Mouse (Mus musculus) erythroblast, adult 5-6 weeks (primary cell): Measurements from ENCODE around the gene Zmym2. TPM values are rescaled to one million over a fixed set of nuclear protein-coding genes. Genes with fewer than 3 reads are reported as not detected.
"Not testable (repeated sequence)": the region's sequence is repeated elsewhere in the genome, so short reads cannot be mapped to it uniquely, and the experiment has no call there.

Experiments used
- ATAC-seq: replicated peaks from 2 replicates; pipeline ENCODE4 v1.8.0; 2016; ENCODE audit warnings: moderate number of reproducible peaks, mild to moderate bottlenecking, moderate TSS enrichment, inconsistent platforms; ENCODE audit not compliant: poor library complexity, low FRiP score, severe bottlenecking
- total RNA-seq, 2 experiments: library from RNA; stranded (forward) in 1 of 2; stranded (reverse) in 1 of 2; fragments of 150-400 nt in 1 of 2; fragments of 200-764, 138-1000 nt in 1 of 2; gene quantifications; 2 replicates each; pipeline versions ENCODE4 v1.2.3 to v1.2.4; 2015 to 2017; ENCODE audit warnings: low replicate concordance in 2 of 2

Gene Zmym2
- total RNA-seq (2015; ENCODE audit: low replicate concordance) (32.3 and 39.5 TPM in 2 replicates), total RNA-seq (2017; ENCODE audit: low replicate concordance) (14.5 and 22.0 TPM in 2 replicates)

DNA sequence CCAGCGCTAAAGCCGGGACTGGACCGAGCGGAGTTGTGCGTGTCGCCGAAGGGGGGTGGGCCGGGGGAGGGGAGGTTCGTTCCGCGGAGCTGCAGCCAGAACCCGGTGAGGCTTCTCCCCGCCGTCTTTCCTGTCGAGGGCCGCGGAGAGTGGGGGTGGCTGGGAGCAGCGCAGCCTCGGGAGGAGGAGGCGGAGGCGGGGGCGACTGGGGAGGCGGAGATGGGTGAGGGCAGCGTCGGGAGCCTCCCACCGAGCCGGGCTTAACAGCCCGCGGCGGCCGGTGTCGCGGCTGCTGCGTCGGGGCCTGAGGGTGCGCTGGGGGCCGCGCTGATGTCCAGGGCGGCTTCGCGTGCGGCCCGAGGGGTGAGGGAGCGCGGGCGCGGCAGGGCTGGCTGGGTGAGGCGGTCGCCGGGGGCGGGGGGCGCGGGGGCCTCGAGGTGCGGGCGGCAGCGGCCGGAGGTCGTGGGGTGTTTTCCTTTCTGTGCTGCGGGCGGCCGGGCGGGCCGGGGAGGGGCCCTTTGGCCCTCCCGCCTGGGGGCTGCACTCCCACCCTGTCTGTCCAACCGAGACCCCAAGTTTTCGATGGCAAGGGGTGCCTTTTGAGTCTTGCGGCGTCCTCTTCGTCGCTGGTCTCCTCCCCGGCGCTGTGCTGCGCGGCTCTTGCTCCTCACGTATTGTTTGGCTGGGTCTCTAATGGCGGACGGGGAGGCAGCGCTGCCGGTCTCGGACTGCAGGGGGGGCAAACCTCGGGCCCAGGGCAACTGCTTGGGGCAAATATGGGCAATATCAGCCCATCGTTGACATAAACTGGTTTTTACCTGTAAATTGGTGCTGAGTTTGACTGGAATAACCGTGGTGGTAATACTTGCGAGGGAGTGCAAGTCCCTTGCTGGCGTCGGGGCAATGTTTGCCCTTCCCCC lies at the start of gene Zmym2:
TSS of gene Zmym2 (plus strand) at position 60 of the 920 bp plus-strand sequence.
- peak; percentile 66 for ATAC-seq

DNA sequence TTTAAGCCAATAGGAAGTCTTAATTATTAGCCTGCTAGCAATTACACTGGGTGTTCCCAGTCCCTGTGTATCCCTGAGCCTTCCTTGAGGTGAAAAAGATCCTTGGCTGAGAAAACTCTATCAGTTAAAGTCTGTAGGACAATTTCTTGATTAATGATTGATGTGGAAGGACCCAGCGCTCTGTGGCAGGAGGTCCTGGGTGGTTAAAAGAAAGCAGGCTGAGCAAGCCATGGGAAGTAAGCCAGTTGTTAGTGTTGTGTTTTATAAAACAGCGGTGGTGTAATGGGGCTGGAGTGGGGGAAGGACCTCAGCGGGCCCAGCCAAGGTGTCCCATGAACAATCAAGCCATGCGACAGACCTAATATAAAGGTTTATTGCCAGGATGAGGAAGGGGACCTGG lies 42.4 kb upstream of the Zmym2 start:
- no peak for ATAC-seq

DNA sequence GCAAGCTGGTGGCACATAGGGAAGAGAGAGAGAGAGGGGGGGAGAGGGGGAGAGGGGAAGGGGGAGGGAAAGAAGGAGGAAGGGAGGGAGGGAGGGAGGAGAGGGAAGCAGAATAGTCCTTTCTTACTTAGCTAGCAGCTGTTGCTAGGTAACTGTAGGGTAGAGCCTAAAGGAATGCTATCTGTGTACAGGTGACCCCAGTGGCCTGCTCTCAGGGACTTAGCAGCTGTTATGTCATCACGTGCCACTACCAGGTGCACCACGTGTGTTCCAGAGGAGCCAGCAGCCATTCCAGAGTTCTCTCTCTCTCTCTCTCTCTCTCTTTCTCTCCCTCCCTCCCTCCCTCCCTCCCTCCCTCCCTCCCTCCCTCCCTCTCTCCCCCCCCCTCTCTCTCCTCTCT lies 41.9 kb upstream of the Zmym2 start:
- ATAC-seq, result no peak

DNA sequence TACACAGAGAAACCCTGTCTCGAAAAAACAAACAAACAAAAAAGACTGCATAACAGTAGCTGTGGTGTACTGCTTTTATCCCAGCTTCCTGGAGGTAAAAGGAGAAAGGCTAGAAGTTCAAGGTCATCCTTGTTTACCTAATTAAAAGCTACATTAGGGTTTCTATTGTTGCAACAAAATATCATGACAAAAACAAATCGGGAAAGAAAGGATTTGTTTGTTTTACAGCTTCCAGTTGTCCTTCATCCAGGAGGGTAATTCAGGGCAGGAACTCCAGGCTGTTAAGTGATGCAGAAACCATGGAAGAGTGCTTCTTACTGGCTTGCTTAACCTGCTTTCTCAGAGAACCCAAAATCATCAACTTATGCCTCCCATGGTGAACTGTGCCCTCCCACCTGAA lies 38.1 kb upstream of the Zmym2 start:
- no peak for ATAC-seq

DNA sequence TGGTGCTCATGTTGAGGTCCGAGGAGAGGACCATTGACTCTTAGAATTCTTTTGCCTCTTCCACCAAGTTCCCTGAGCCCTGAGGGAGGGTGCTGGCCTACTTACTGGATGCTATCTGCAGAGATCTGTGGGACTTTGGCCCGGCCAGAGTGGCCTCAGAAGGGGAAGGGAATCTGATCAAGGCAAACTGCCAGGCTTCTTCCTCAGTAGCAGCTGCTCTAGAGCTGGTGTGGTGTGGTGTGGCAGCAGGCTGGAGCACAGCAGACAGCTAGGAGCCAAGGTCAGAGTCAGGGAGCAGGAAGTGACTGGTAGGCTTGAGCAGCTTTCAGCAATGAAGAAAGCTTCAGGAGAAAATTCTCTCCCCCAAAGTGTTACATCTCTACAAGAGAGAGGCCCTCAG lies 36.8 kb upstream of the Zmym2 start:
- ATAC-seq, result no peak

DNA sequence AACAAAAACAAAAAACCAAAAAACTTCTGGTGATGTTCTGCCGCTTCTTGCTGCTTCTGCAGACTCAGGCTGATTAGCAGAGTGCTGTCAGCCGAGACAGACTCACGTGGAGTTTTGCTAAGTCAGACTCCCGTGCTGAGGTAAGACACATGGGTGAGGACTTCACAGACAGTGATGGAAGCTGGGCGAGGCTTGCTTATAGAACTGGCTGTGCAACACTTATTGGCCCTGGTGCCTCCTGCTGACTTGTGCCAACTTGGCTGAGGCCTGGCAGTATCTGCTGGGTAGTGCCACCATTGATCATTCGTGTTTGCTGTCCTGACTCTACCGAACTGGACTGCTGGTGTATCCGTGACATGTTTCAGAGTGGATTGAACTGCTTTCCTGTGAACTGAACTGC lies 22.4 kb upstream of the Zmym2 start:
- ATAC-seq, result no peak

DNA sequence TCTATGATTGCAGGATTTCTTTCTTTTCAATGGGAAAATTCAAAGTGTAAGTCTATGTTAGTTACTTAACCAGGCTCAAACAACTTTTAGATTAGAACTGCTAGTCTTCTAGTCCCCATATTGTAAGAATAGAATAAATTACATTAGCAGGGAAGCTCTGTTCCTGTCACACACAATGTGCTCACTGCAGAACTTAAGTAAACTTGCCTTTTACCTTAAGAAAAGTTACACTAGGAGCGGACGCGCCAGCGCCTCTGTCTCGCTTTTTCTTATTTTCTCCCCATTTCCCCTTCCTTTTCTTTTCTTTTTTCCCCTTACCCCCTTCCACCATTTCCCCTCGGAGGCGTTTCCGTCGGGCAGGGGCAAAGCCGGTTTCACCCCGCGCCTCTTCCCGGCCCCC lies 21.8 kb upstream of the Zmym2 start:
- ATAC-seq, result no peak

DNA sequence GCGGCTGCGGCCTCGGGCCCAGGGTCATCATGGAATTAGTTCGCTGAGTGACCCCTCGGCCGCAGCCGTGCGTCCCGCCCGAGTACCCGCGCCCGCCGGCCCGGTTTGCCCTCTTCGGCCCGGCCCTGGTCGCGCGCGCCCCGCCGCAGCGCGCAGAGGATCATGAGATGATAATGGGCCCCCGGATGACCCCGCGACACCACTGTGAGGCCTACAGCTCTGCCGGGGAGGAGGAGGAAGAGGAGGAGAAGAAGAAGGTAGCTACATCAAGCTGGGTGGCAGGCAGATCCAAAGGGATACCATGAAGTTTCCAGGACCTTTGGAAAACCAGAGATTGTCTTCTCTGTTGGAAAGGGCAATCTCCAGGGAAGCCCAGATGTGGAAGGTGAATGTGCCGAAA lies 21.3 kb upstream of the Zmym2 start:
- not testable (repeated sequence) for ATAC-seq

DNA sequence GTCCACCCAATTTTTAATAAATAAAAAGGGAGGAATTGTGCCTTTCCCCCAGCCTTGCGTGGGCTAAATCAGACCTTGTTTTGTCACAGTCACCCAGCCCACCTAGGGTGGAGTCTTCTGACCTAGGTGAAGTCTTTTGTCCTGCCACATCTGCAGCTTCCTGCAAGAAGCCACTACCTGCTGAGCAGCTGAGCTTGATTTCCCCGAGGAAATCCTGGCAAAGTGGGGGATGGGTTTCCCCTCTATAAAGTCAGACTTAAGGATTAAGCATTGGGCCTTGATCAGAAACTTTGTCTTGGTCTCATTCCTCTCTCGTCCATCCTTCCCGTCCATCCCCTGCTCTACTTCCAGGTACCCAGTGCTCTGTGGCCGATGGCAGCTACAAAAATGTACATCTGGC lies 12.9 kb upstream of the Zmym2 start:
- no peak for ATAC-seq

DNA sequence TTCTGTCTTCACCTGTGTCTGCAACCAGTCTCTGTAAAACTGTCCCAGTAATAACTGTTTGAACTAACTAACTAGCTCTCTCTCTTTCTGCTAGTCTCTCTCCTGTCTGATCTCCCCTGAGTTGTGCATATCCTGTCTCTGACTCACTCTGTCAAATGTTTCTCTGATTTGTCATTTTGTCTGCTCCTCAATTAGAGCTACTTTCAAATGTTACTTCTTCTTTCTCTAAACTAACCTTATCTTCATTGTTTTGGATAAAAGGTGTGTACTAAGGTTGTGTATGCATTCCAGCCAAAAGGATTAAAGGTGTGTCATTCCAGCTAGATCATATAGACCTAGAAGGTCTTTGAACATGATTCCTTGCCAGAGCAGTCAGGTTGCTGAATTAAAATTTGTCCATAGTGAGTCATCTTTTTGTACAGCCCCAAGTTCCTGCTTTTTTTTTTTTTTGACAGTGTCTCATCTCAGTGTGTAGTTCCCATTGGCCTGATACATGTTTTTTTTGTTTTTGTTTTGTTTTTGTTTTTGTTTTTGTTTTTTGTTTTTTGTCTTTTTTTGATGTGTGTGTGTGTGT lies 10.8 kb upstream of the Zmym2 start:
- ATAC-seq, result no peak

DNA sequence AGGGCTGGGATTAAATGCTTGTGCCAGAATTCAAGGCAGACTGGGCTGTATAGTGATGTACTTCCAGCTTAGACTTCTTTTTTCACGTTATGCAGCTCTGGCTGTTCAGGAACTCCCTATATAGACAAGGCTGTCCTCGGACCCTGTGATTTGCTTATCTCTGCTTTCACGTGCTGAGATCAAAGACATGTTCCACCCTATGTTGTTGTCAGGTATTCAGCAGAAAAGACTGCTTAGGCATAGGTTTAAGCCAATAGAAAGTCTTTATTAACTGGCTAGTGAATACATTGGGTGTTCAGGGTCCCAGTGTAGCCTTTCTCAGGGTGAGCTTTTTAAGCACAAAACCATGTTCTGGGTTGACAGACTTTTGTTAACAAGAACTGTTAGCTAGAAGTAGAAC lies 5.2 kb upstream of the Zmym2 start:
- no peak for ATAC-seq

DNA sequence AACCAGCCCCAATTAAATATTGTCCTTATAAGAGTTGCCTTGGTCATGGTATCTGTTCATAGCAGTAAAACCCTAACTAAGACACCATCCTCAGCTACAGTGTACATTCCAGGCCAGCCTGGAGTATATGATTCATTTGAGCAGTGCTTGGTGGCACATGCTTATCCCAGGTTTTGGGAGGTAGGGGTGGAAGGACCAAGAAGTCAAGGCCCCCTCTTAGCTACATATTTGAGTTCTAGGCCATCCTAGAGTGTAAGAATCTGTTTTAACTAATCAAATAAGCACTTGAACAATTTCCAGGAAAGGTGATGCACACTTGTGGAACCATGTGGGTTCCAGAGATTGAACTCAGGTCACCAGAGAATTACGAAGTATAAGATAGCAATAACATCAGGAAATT lies 3.0 kb upstream of the Zmym2 start:
- ATAC-seq, result no peak

DNA sequence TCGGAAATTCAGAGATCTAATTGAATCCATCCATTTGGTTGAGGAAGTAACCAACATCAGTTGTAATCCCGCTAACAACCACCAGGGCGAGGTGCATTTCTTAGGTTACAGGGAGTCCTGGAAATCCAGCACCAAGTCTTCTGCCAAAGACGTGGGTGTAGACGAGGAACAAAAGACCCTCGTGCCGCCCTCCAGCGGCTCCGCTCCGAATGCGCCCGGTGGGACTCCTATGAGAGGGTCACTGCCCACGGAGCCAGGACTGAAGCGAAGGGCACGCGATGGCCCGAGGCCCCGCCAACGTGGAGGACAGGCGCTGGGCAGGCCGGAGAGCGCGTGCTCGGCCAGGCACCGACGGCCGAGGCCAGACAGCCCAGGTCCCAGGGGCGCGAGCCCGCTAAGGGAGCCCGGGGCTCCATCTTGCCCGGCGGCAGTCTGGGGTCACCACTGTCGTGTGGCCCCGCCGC lies 1.1 kb upstream of the Zmym2 start:
- ATAC-seq, result peak; percentile 58

DNA sequence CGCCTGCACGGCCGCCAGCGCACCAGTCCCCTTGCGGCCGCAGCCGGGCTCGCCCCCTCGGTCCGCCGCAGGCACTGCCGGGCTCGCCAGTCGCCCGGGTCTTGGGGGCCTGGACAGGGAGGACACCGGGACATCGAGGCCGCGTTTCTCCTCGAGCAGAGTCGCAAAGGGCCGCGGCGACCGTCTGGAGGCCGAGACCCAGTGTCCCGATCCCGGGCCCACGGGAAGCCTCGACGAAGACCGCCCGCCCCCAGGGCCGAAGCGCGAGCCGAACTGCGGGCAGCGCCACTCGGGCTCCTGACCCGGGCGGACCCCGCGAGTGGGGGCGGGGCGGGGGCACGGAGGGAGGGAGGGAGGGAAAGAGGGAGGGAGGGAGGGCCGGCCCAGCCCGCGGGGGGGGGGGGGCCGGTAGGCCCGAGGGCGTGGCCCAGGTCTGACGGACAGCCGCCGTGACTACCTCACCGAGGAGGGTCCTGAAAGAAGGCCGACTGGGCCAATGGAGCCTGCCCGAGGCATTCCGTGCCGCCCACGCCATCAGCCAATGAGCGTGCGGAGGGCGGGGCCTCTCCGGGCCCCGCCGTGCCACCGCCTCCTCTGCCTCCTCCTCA lies 363 bp upstream of the Zmym2 start:
- peak; percentile 93 for ATAC-seq

DNA sequence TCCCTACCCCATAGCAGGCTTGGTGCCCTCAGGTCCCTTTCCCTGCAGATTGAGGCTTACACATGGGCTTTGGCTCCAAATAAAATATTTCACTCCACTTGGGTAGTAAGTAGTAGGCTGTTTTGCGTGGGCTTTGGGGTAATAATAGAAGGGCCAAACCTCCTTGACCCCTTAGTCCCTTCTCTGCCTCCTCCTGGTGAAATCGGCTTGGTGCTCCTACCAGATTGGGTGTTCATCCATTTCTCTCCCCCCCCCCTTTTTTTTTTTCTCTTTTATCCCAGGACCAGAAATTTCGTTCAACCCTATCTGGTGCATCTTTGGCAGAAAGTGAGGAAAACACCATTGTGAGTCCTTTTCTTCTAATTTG lies 1.0 kb downstream of the Zmym2 start:
- peak; percentile 10 for ATAC-seq

DNA sequence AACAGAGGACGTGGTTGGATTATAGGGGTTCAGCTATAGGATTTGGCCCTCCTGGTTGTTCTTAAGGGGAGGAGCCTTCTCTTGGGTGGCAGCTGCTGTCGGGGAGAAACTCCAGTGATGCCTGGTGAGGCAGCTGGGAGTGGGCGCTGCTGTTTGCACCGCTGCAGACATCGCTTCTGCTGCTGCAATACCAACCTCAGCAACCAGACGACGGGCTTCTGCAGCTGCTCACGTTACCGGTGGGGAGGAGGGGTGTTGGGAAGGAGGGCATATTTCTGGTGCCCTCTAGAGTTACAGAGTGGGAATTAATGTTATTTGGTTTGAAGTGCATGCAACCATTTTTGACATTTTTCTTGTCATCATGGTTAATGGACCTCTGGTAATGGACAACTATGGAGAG lies 1.4 kb downstream of the Zmym2 start:
- peak; percentile 66 for ATAC-seq

DNA sequence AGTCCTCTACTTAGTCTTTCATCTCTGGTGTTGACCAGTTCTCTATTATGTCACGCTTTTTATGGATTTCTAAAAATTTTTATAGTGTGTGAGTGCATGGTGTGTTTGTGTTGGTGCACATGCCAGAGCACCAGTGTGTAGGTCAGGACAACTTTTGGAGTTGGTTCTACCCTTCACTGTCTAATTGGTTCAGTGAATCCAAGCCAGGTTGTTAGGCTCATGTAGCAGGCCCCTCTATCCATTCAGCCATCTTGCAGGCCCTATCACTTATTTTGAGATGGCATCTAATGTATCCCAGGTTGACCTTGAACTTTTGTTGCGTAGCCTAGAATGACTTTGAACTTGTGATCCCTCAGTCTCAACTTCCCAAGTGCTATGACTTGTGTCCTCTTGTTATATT lies 2.0 kb downstream of the Zmym2 start:
- ATAC-seq, result no peak

DNA sequence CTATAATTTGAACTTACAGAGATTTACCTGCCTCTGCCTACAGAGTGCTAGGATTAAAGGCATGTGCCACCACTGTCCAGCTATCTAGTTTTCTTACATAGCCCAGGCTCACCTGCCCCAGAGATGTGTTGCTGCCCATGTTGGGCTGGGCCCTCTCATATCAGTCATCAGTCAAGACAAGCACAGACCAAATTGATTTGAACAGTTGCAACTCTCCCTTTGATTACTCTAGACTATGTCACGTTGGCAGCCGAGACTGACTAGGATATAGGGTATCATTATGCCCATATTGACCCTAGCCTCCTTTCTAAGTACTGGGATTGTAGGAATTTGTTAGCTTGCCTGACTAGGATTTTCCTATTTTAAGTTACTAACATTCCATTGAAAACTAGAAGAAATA lies 8.0 kb downstream of the Zmym2 start:
- ATAC-seq, result no peak

DNA sequence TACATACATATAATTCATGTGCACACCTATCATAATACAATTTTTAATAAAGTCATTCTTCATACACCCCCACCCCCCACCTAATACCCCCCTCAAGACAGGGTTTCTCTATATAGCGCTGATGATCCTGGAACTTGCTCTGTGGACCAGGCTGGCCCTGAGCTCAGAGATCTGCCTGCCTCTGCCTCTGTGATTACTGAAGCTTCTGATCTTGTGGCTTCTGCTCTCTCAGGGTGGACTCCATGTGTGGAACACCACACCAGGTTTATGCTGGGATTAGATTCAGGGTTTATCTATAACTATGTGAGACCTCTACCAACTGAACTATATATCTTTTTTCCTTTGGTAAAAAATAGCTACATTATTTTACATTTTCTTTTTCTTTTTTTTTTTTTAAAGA lies 10.1 kb downstream of the Zmym2 start:
- no peak for ATAC-seq

DNA sequence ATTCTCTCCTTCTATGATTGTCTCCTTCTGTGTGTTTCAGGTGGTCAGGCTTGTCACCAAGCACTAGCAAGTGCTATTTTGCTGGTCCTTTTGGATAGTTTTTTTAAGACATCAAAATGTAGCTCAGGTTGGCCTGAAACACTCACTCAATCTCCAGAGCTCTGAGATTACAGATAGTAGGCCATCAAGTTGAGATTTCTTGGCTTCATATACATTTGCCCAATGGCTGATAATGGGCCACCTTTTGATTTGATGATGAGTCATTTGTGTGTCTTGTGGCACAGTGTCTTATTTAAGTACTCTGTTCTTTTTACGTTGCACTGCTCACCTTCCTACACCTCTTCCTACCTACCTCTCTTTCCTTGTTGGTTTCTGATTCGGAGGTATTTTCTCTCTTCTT lies 11.0 kb downstream of the Zmym2 start:
- no peak for ATAC-seq

DNA sequence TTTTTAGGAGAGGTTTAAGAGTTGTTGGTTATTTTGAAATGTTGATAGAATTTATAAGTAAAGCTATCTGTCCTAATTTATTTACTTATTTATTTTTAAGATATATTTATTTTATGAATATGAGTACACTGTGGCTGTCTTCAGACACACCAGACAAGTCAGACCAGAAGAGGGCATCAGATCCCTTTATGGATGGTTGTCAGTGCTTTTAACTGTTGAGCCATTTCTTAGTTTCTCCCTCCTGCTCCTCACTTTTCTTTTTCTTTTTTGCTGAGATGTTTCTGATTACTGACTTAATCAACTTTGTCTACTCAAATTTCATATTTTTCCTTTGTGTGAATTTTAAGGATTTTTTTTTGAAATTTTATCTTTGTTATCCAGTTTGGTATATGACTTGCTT lies 13.2 kb downstream of the Zmym2 start:
- ATAC-seq, result no peak
